Mouse (Mus musculus): ENCODE data around the gene Trdn. TPM values are rescaled to one million over a fixed set of nuclear protein-coding genes. Genes with fewer than 3 reads are reported as not detected.

Trdn gene
- polyA plus RNA-seq, 1 experiment from 2014 or later = 0.25 TPM

DNA sequence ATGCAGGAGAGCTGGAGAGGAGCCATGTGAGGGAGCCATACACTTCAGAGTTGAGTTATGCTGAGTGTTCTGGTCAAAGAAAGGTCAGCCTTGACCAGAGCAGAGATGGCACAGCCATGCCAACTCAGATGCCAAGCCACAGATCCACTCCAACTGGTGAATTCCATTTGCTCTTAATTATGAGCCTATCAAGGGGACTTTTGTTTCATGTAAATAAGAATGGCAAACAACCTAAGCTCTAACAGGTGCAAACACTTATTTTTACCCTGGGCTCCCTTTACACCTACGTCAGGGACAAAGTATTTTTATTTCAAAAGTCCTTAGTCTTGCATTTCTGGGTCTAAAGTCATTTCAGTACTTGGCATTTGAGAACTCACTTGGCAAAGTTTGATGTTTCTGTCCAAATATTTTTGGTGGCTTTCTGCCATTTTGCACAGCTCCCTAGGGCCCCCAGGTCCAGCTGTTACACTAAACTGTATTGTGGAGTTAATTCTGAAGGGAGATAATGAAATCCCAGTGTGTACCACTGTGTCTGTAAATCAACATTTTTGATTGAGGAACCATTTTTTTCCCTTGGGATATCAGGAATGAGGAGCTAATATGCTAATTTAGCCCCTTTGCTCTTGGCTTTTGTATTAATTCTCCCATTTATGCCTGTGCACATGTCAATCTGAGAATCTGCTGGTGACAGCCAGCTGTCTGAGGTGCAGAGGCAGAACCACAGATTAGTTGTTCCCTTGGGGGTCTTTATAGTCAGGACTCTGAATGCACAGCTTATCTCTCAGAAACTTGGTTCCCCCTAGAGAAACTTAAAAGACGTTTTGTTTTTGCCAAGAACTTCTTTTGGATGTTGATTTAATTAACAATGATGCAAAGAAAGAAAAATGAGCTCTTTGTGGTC lies 99.6 kb downstream of the Trdn start:
- H3K4me2 ChIP-seq (replicated peaks) = no peak overlapping the region
- no peak for ATAC-seq

GRCm38 (mm10) chr10:33189031-33189430 lies 108.7 kb downstream of the Trdn start:
- Histone ChIP-seq H3K36me3 (no peaks in the 10 kb centered on the region), H3K4me2 (replicated peaks) (no peak overlapping the region), H3K27ac (no peak overlapping the region), H3K9ac (no peak overlapping the region), H3K4me1 (replicated peaks) (no peaks in the 10 kb centered on the region), H3K27me3 (replicated peaks) (no peaks in the 10 kb centered on the region), H3K4me3 (replicated peaks) (no peak overlapping the region), H3K9me3 (no peaks in the 10 kb centered on the region)
- no peak for ATAC-seq
- 74% methylated on average over 1 of the region's 1 CpGs for WGBS

More for the DNA sequence above, 99.6 kb downstream of the Trdn start:
- Histone ChIP-seq H3K9me3 (no peaks in the 10 kb centered on the region), H3K27ac (no peak overlapping the region), H3K9ac (no peak overlapping the region), H3K4me1 (replicated peaks) (no peaks in the 10 kb centered on the region), H3K27me3 (replicated peaks) (no peaks in the 10 kb centered on the region), H3K36me3 (no peaks in the 10 kb centered on the region), H3K4me3 (replicated peaks) (no peak overlapping the region)
- WGBS = 66% methylated on average over 2 of the region's 2 CpGs

DNA sequence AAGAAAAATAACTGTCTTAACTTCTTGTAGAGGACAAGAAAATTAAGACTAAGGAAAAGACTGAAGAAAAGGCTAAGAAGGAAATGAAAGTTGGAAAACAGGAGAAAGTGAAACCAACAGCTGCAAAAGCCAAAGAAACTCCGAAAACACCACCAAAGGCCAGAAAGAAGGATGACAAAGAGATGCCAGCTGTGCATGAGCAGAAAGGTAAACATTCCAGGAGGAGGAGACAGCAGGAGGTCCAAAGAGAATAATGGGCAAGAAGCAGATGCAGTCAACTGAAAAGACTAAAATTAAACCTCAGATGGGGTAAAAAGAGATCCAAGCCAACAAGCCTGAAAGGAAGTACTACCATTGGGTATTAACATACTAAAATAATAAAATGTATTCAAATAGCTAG lies 115.6 kb downstream of the Trdn start:
- no peaks in the 10 kb centered on the region for H3K36me3 ChIP-seq
- H3K9me3 ChIP-seq = no peaks in the 10 kb centered on the region
- no peak for ATAC-seq
- no peaks in the 10 kb centered on the region for H3K27me3 ChIP-seq (replicated peaks)
- no peak overlapping the region for H3K4me2 ChIP-seq (replicated peaks)
- H3K9ac ChIP-seq = no peak overlapping the region
- WGBS = 36% methylated on average over 1 of the region's 1 CpGs
- H3K4me3 ChIP-seq (replicated peaks) = no peak overlapping the region
- H3K4me1 ChIP-seq (replicated peaks) = no peaks in the 10 kb centered on the region
- H3K27ac ChIP-seq = no peak overlapping the region

DNA sequence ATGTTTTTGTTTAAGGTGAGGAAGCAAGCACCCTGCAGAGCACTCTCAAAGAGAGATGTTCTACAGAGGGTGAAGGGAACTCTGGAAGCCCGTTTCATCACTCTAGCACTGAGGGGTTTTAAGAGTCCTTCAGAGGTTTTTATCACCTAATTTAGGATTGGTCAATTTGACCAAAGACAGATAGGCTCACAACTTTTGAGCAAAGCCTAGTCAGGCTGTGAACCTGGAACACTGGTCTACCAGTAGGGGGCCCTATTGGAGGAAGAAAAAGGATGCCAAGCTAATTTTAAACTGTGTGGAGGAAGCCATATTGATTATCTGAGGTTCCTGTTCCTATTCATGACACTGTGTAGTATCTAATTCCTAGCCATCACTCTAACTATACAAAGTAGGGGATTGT lies 117.9 kb downstream of the Trdn start:
- Histone ChIP-seq H3K27ac (no peak overlapping the region), H3K36me3 (no peaks in the 10 kb centered on the region), H3K27me3 (replicated peaks) (no peaks in the 10 kb centered on the region), H3K9me3 (no peaks in the 10 kb centered on the region), H3K4me3 (replicated peaks) (no peak overlapping the region), H3K9ac (no peak overlapping the region), H3K4me2 (replicated peaks) (no peak overlapping the region), H3K4me1 (replicated peaks) (no peaks in the 10 kb centered on the region)
- 77% methylated on average over 1 of the region's 1 CpGs for WGBS
- ATAC-seq = no peak

DNA sequence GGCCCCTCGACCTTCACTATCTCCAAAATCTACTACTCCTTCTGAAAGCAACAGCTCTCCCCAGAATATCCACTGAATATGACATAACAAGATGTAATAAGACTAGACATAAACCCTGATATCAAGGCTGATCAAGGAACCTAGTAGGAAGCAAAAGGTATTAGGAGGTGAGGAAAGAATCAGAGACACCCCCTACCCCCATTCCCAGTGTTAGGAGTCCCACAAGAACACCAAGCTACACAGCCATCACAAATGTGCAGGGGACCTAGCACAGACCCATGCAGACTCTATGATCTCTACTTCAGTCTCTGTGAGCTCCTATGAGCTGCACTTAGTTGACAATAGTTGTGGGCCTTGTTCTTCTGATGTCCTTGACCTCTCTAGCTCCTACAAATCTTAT lies 130.1 kb downstream of the Trdn start:
- WGBS = 81% methylated on average over 1 of the region's 1 CpGs
- Histone ChIP-seq H3K9me3 (no peaks in the 10 kb centered on the region), H3K27ac (no peak overlapping the region), H3K4me3 (replicated peaks) (no peak overlapping the region), H3K36me3 (no peaks in the 10 kb centered on the region), H3K4me2 (replicated peaks) (no peak overlapping the region), H3K4me1 (replicated peaks) (no peaks in the 10 kb centered on the region), H3K27me3 (replicated peaks) (no peaks in the 10 kb centered on the region), H3K9ac (no peak overlapping the region)
- no peak for ATAC-seq

DNA sequence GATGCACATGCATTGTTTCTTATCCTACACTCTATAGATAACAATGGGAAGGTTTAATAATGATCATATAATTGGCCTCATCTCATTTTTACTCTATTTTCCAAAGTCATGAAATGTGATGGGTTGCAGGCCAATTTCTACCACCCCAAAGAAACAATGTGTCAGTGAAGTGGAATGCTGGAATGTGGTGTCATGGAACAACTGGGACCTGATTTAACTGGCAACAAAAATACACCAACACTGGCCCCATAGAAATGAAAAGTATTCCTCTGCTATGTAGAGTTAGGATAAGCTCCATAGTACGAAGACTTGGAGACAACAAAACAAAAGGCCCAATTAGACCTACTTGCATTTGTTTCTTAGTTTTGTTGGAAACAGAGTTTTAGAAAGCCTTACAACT lies 173.6 kb downstream of the Trdn start:
- no peak for ATAC-seq
- H3K27me3 ChIP-seq (replicated peaks) = no peaks in the 10 kb centered on the region
- no peaks in the 10 kb centered on the region for H3K9me3 ChIP-seq
- no peaks in the 10 kb centered on the region for H3K4me1 ChIP-seq (replicated peaks)
- WGBS = 62% methylated on average over 1 of the region's 1 CpGs
- no peak overlapping the region for H3K9ac ChIP-seq
- H3K27ac ChIP-seq = no peak overlapping the region
- H3K4me3 ChIP-seq (replicated peaks) = no peak overlapping the region
- H3K36me3 ChIP-seq = no peaks in the 10 kb centered on the region
- no peak overlapping the region for H3K4me2 ChIP-seq (replicated peaks)

DNA sequence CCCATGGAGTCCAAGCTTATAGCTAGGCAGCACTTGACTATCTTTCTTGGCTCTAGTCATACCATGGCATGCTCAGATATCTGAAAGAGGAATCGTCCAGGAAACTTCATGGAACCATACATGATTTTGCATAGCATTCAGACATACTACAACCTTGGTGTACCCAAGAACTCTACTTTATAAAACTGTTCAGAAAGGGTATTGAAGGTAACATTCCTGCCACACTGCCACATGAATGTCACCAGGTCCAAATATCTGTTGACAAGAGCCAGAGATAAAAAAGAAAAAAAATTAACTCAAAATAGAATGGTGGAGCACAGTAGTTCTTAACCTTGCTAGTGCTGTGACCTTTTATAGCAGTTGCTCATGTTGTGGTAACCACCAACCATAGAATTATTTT lies 175.8 kb downstream of the Trdn start:
- H3K4me1 ChIP-seq (replicated peaks) = no peaks in the 10 kb centered on the region
- no peak overlapping the region for H3K9ac ChIP-seq
- H3K27ac ChIP-seq = no peak overlapping the region
- no peaks in the 10 kb centered on the region for H3K27me3 ChIP-seq (replicated peaks)
- H3K9me3 ChIP-seq = no peaks in the 10 kb centered on the region
- WGBS = 70% methylated on average over 1 of the region's 1 CpGs
- H3K4me2 ChIP-seq (replicated peaks) = no peak overlapping the region
- no peak for ATAC-seq
- no peak overlapping the region for H3K4me3 ChIP-seq (replicated peaks)
- H3K36me3 ChIP-seq = no peaks in the 10 kb centered on the region

- H3K36me3 ChIP-seq = no peaks in the 10 kb centered on the region
Measured at GRCm38 (mm10) chr10:33304982-33305381, 224.6 kb downstream of the Trdn start.

DNA sequence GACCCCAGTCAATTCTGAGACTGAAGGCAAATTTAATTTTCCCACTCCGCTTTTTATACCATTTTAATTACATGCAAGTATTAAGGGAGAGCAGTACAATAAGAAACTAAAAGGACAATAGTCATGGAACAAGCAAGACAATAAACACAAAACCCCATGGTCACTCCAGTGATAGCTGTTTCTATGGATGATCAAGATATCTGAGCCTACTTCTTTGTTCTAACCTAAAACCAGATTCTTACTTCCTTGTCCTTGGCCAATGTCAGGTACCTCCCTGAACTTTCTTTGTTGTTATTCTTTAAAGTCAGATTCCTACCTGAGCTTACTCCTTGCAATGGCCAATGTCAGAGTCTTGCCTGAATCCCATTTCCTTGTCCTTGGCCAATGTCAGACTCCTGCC lies 272.7 kb downstream of the Trdn start:
- no peak overlapping the region for H3K27ac ChIP-seq
- no peaks in the 10 kb centered on the region for H3K9me3 ChIP-seq
- ATAC-seq = no peak
- no peak overlapping the region for H3K4me2 ChIP-seq (replicated peaks)
- WGBS = 85% methylated on average over 1 of the region's 1 CpGs
- no peak overlapping the region for H3K4me3 ChIP-seq (replicated peaks)
- no peaks in the 10 kb centered on the region for H3K4me1 ChIP-seq (replicated peaks)
- H3K9ac ChIP-seq = no peak overlapping the region
- no peaks in the 10 kb centered on the region for H3K36me3 ChIP-seq
- H3K27me3 ChIP-seq (replicated peaks) = no peaks in the 10 kb centered on the region

More at GRCm38 (mm10) chr10:33304982-33305381, 224.6 kb downstream of the Trdn start:
- ATAC-seq = no peak
- Histone ChIP-seq H3K4me3 (replicated peaks) (no peak overlapping the region), H3K27ac (no peak overlapping the region), H3K27me3 (replicated peaks) (no peaks in the 10 kb centered on the region), H3K4me1 (replicated peaks) (no peaks in the 10 kb centered on the region), H3K9ac (no peak overlapping the region), H3K4me2 (replicated peaks) (no peak overlapping the region), H3K9me3 (no peaks in the 10 kb centered on the region)
- 35% methylated on average over 2 of the region's 2 CpGs for WGBS

DNA sequence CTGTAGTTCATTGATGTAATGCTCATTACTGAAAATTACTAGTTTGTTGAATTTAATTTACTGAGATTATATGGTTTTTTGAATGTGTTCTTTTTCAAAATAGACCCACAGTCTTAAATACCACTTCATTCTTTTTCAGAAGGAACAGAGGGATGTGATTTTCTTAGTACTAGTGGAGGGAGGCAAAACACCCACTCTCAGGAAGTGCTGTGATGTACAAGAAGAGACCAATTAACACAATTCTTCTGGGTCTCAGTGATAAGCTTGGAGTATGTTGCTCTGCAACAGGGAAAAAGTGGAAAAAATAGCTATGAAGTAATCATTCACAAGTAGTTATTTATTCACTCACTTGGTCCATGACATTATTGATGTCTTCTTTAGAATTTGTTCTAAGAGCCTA lies 286.2 kb downstream of the Trdn start:
- H3K4me1 ChIP-seq (replicated peaks) = no peaks in the 10 kb centered on the region
- ATAC-seq = no peak
- no peak overlapping the region for H3K4me3 ChIP-seq (replicated peaks)

DNA sequence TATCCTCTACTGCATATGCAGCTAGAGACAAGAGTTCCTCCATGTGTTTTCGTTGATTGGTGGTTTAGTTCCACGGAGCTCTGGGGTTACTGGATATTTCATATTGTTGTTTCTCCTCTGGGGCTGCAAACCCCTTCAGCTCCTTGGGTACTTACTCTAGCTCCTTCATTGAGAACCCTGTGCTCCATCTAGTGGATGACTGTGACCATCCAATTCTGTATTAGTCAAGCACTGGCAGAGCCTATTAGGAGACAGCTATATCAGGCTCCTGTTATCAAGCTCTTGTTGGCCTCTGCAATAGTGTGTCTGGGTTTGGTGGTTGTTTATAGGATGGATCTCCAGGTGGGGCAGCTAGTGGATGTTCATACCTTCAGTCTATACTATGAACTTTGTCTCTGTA lies 290.2 kb downstream of the Trdn start:
- 63% methylated on average over 2 of the region's 2 CpGs for WGBS
- ATAC-seq = no peak
- H3K4me3 ChIP-seq (replicated peaks) = no peak overlapping the region
- no peak overlapping the region for H3K4me2 ChIP-seq (replicated peaks)
- no peaks in the 10 kb centered on the region for H3K9me3 ChIP-seq
- no peaks in the 10 kb centered on the region for H3K27me3 ChIP-seq (replicated peaks)
- no peak overlapping the region for H3K9ac ChIP-seq
- no peaks in the 10 kb centered on the region for H3K4me1 ChIP-seq (replicated peaks)
- no peak overlapping the region for H3K27ac ChIP-seq
- no peaks in the 10 kb centered on the region for H3K36me3 ChIP-seq

More for the DNA sequence above, 286.2 kb downstream of the Trdn start:
- no peak overlapping the region for H3K27ac ChIP-seq
- H3K9ac ChIP-seq = no peak overlapping the region
- H3K4me2 ChIP-seq (replicated peaks) = no peak overlapping the region
- no peaks in the 10 kb centered on the region for H3K9me3 ChIP-seq
- no peaks in the 10 kb centered on the region for H3K36me3 ChIP-seq
- no peaks in the 10 kb centered on the region for H3K27me3 ChIP-seq (replicated peaks)

DNA sequence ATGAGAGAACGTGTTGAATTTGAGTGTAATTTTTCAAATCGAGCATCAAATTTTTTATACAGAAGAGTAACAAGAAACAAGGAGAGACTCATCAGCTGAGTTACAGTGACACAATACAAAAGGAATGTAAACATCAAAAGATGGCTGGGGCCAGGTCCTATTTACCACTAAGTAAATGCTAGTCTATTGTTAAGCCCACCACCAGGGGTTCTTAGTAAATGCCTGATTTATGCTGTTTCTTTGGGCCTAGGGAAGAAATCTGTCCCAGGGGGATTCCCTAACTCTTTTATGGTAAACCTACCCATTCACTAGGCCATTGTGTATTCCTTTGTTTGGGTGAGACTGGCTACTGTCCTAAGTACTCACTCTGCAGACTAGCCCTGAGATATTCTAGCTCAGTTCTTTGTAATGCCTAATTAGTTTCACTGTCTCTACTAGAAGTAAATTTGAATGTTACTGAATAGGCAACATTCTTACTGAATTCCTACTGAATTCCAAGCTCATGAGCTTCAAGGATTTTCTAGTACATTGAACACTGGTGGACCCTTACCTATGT lies 295.2 kb downstream of the Trdn start:
- Histone ChIP-seq H3K9ac (no peak overlapping the region), H3K4me3 (replicated peaks) (no peak overlapping the region), H3K4me2 (replicated peaks) (no peak overlapping the region), H3K9me3 (no peaks in the 10 kb centered on the region), H3K36me3 (no peaks in the 10 kb centered on the region), H3K27me3 (replicated peaks) (no peaks in the 10 kb centered on the region), H3K27ac (no peak overlapping the region), H3K4me1 (replicated peaks) (no peaks in the 10 kb centered on the region)
- ATAC-seq = no peak
- WGBS = 86% methylated on average over 2 of the region's 2 CpGs
